Mouse (Mus musculus) midbrain, embryonic 10.5 days (tissue): ENCODE measurements at regions not wholly inside any gene's neighbourhood (a gene's known extent, or its start where the extent isn't known, plus 50 kb on each side); places are given as distances from the start of the nearest gene placed in this dataset.

Experiments
- DNase-seq: peaks from one replicate; pipeline ENCODE4 v3.0.0-alpha.2; 2017; ENCODE audit warnings: low spot score
- H3K27ac ChIP-seq: fragments of 300-500 bp; sonication (generic); replicated peaks from 2 replicates; pipeline ENCODE4 v1.5.1; 2016; ENCODE audit warnings: mild to moderate bottlenecking
- H3K27me3 ChIP-seq: fragments of 300-500 bp; sonication (generic); 2 replicates; pipeline ENCODE4 v1.6.1; 2016; ENCODE audit warnings: low read depth, mild to moderate bottlenecking; ENCODE audit not compliant: poor library complexity, severe bottlenecking
- H3K36me3 ChIP-seq: fragments of 300-500 bp; sonication (generic); 2 replicates; pipeline ENCODE4 v1.6.1; 2016; ENCODE audit warnings: mild to moderate bottlenecking, moderate library complexity
- H3K4me1 ChIP-seq: fragments of 300-500 bp; sonication (generic); 2 replicates; pipeline ENCODE4 v1.6.1; 2016
- H3K4me3 ChIP-seq: fragments of 300-500 bp; sonication (generic); 2 replicates; pipeline ENCODE4 v1.5.1; 2016; ENCODE audit warnings: mild to moderate bottlenecking, moderate library complexity
- H3K9me3 ChIP-seq: fragments of 300-500 bp; sonication (generic); replicated peaks from 2 replicates; pipeline ENCODE4 v1.6.1; 2016; ENCODE audit warnings: mild to moderate bottlenecking
- WGBS: fragments of 180-500 bp; shearing (Covaris S2); methylation state at CpG from one replicate; pipeline ENCODE4 v1.1.7; 2016; 5-methylcytosine and 5-hydroxymethylcytosine counted together

DNA sequence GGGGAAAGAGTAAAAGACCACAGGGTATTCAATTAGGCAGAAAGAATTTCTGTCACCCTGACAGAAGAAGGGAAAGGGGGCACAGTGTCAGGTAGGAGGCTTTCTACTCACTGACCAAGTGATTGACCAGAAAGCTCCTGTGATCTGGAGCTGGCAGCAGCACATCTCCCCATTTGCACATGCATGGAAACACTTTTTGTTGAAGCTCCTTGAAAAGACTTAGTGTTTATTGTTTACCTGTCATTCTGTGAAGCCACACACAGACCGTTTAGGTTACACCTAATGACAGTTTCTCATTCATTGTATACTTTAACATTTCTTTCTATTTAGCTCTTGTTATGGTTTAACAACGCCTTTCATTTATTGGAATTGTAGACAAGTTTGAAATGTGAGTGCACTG, 458.9 kb downstream of the Tmem161b start:
- no peaks in the 10 kb centered on the region for H3K9me3 ChIP-seq
- 57% methylated on average over 2 of the region's 2 CpGs for WGBS

GRCm38 (mm10) chr13:84685930-84686329, 463.8 kb downstream of the Tmem161b start:
- Histone ChIP-seq H3K4me3 (no peak overlapping the region), H3K9me3 (no peaks in the 10 kb centered on the region), H3K27me3 (no peaks in the 10 kb centered on the region), H3K4me1 (peaks cover 5% of the 10 kb centered on the region; the same call in 1 of the 2 replicates), H3K27ac (no peak overlapping the region), H3K36me3 (no peaks in the 10 kb centered on the region)
- DNase-seq: no peak
- 54% methylated on average over 2 of the region's 2 CpGs for WGBS

More for the DNA sequence above, 458.9 kb downstream of the Tmem161b start:
- no peaks in the 10 kb centered on the region for H3K27me3 ChIP-seq
- no peak overlapping the region for H3K4me3 ChIP-seq
- peaks cover 8% of the 10 kb centered on the region; the same call in 1 of the 2 replicates for H3K4me1 ChIP-seq
- H3K27ac ChIP-seq: no peak overlapping the region
- no peaks in the 10 kb centered on the region for H3K36me3 ChIP-seq
- no peak for DNase-seq

- Histone ChIP-seq H3K27me3 (no peaks in the 10 kb centered on the region), H3K36me3 (no peaks in the 10 kb centered on the region), H3K4me3 (no peak overlapping the region), H3K9me3 (no peaks in the 10 kb centered on the region), H3K4me1 (no peaks in the 10 kb centered on the region), H3K27ac (no peak overlapping the region)
- DNase-seq: no peak
- whole genome bisulfite sequencing: 91% methylated on average over 2 of the region's 2 CpGs
These were observed 471.4 kb downstream of the Tmem161b start for GRCm38 (mm10) chr13:84693462-84693861.

DNA sequence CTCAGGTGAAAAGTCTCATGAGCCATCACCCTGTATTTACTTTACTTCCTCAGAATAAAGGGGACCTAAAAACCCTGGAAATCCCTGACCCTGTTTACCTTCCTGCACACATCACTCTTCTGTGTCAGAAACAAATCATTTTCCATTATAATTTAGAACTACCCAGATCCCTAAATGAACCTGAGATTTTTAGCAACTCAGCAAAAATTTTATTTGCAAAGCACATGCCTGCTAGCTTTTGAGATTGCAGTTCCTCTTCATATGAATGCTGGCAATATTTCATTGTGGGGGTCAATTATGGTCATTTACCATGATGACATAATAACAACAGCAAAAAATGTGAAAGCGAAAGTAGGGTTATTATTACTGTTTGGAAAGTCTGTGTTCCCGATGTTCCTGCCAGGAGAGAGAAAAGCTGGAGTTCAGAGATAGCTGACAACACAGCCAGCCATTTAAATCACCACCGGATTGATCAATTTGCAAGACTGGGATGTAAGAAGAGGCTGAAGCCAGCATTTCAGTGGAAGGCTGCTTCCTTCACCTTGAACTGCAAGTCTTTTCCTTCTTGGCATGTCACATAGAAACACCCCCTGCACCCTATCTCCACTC, 476.5 kb downstream of the Tmem161b start:
- Histone ChIP-seq H3K27ac (no peak overlapping the region), H3K36me3 (no peaks in the 10 kb centered on the region), H3K27me3 (no peaks in the 10 kb centered on the region), H3K4me1 (no peaks in the 10 kb centered on the region), H3K4me3 (no peak overlapping the region), H3K9me3 (no peaks in the 10 kb centered on the region)
- DNase-seq: no peak
- WGBS: 70% methylated on average over 3 of the region's 3 CpGs

- Histone ChIP-seq H3K4me3 (no peak overlapping the region), H3K27me3 (no peaks in the 10 kb centered on the region), H3K4me1 (no peaks in the 10 kb centered on the region), H3K9me3 (no peaks in the 10 kb centered on the region), H3K36me3 (no peaks in the 10 kb centered on the region), H3K27ac (no peak overlapping the region)
- no peak for DNase-seq
- 90% methylated on average over 4 of the region's 4 CpGs for WGBS
These were observed 448.0 kb upstream of the Ccnh start for GRCm38 (mm10) chr13:84741231-84741630.

DNA sequence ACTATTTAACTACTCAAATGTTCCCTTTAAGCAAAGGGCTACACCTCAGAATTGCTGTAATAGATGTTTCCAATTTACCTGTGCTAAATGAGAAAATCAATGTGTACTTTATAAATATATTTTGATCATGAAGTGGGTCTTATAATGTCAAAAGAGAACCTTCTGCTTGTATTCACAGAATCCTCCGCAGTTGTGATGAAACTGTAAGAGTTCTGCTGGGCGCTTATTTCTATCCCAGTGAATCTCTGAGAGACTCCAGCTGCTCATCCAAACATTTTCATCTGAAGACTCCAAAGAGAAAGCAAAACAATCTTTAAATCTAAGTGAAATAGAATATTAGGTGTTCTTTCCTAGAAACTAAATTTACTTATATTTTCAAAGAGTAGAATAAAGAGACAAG, 440.9 kb upstream of the Ccnh start:
- WGBS: 92% methylated on average over 2 of the region's 2 CpGs
- DNase-seq: no peak
- Histone ChIP-seq H3K27ac (no peak overlapping the region), H3K4me3 (no peak overlapping the region), H3K36me3 (no peaks in the 10 kb centered on the region), H3K4me1 (no peaks in the 10 kb centered on the region; the same call in 1 of the 2 replicates), H3K9me3 (no peaks in the 10 kb centered on the region), H3K27me3 (no peaks in the 10 kb centered on the region)

GRCm38 (mm10) chr13:84749214-84749613, 440.0 kb upstream of the Ccnh start:
- Histone ChIP-seq H3K27me3 (no peaks in the 10 kb centered on the region), H3K4me1 (no peaks in the 10 kb centered on the region; the same call in 1 of the 2 replicates)
- WGBS: 98% methylated on average over 1 of the region's 1 CpGs

GRCm38 (mm10) chr13:84750136-84750535, 439.1 kb upstream of the Ccnh start:
- Histone ChIP-seq H3K27ac (no peak overlapping the region), H3K27me3 (peaks cover 7% of the 10 kb centered on the region), H3K4me3 (no peak overlapping the region), H3K9me3 (no peaks in the 10 kb centered on the region), H3K36me3 (no peaks in the 10 kb centered on the region), H3K4me1 (no peaks in the 10 kb centered on the region; the same call in 1 of the 2 replicates)
- DNase-seq: no peak
- WGBS: 89% methylated on average over 2 of the region's 2 CpGs

More at GRCm38 (mm10) chr13:84749214-84749613, 440.0 kb upstream of the Ccnh start:
- DNase-seq: no peak
- H3K9me3 ChIP-seq: no peaks in the 10 kb centered on the region
- no peak overlapping the region for H3K27ac ChIP-seq
- no peaks in the 10 kb centered on the region for H3K36me3 ChIP-seq
- H3K4me3 ChIP-seq: no peak overlapping the region

DNA sequence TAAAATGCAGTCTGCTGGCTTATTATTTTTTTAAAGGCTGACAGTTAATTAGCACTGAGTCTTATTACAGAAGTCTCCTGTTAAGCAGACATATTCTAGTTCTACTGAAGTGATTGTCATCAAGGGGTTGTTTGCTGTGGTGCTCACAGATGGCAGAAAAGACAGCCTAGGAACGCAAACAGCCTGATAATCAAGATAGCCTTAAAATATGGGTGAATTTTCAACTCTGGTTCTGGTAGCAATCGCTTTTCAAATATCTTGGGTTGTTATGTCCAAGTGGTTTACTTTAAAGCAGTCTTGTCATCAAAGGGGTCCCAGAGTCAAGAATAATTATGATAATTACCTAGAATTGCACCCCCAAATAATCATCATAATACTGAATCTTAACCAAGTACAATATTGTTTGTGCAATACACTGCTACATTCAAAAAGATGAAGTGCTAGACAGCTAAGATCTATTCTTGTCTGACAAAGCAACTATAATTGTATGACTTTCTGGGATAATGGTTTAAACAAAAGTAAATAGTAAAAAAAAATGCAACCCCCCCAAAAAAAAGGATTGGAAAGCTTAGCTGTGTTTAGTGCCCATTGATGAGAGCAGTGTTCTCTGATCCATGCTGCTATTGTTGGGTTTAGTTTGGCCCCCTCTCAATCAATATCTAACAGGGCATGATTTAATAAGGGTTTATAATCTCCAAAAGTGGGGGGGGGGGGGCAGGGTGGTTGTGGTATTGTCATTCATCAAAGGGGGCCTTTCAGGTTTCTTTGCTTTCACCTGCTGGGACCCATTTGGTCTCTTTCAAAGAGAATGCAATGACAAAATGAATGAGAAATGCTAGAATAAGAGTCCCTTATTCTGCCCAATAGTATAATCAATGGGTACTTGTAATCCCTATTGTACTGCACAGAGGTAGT, 437.4 kb upstream of the Ccnh start:
- Histone ChIP-seq H3K4me1 (no peaks in the 10 kb centered on the region; the same call in 1 of the 2 replicates), H3K36me3 (no peaks in the 10 kb centered on the region), H3K27me3 (peaks cover 15% of the 10 kb centered on the region), H3K9me3 (no peaks in the 10 kb centered on the region), H3K4me3 (no peak overlapping the region), H3K27ac (no peak overlapping the region)
- 61% methylated on average over 2 of the region's 2 CpGs for WGBS
- DNase-seq: no peak

DNA sequence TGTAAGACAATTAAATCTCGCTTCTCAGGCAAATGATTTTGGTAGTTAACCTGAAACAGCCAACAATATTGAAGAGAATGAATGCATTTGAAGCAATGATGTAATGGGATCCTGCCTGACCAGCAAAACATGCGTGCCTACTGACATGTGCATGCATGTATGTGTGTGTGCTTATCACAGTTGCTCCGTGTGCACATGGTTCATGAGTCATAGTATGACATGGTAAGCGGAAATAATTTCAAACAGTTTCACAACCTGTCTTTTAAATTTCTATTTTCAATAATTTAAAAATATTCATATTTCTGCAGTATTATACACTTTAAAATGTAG, 436.8 kb upstream of the Ccnh start:
- H3K27ac ChIP-seq: no peak overlapping the region
- peaks cover 17% of the 10 kb centered on the region for H3K27me3 ChIP-seq
- H3K4me1 ChIP-seq: no peaks in the 10 kb centered on the region; the same call in 1 of the 2 replicates
- H3K9me3 ChIP-seq: no peaks in the 10 kb centered on the region
- WGBS: 63% methylated on average over 4 of the region's 4 CpGs
- H3K4me3 ChIP-seq: no peak overlapping the region
- H3K36me3 ChIP-seq: no peaks in the 10 kb centered on the region
- DNase-seq: no peak

GRCm38 (mm10) chr13:84753751-84754500, 435.3 kb upstream of the Ccnh start:
- H3K36me3 ChIP-seq: no peaks in the 10 kb centered on the region
- peaks cover 24% of the 10 kb centered on the region for H3K27me3 ChIP-seq
- WGBS: 75% methylated on average over 4 of the region's 4 CpGs
- no peak overlapping the region for H3K27ac ChIP-seq
- no peak for DNase-seq
- H3K4me1 ChIP-seq: peaks cover 7% of the 10 kb centered on the region
- no peak overlapping the region for H3K4me3 ChIP-seq
- H3K9me3 ChIP-seq: no peaks in the 10 kb centered on the region

- 86% methylated on average over 8 of the region's 8 CpGs for WGBS
- DNase-seq: no peak
- H3K4me1 ChIP-seq: peaks cover 7% of the 10 kb centered on the region
- H3K9me3 ChIP-seq: no peaks in the 10 kb centered on the region
- H3K36me3 ChIP-seq: no peaks in the 10 kb centered on the region
- H3K27ac ChIP-seq: no peak overlapping the region
- no peak overlapping the region for H3K4me3 ChIP-seq
- peaks cover 24% of the 10 kb centered on the region for H3K27me3 ChIP-seq
These were observed 434.1 kb upstream of the Ccnh start for GRCm38 (mm10) chr13:84754821-84755725.
